Mouse (Mus musculus) cortical plate, adult 2 months (tissue): ENCODE measurements around the gene Lrrc14b. TPM values are rescaled to one million over a fixed set of nuclear protein-coding genes. Genes with fewer than 3 reads are reported as not detected.
A peak's percentile ranks its signal among the peaks of the same experiment; 100 is the strongest.

Source experiments
- H3K27ac ChIP-seq: fragments of 200-500 bp; 2 replicates; pipeline ENCODE4 v1.5.1; 2012; ENCODE audit warnings: low read length, control low read depth, inconsistent platforms; ENCODE audit not compliant: insufficient read depth
- H3K4me1 ChIP-seq: fragments of 200-500 bp; 2 replicates; pipeline ENCODE4 v1.6.1; 2011; ENCODE audit warnings: low read length; ENCODE audit not compliant: control insufficient read depth, insufficient read depth
- H3K4me3 ChIP-seq: fragments of 200-500 bp; 2 replicates; pipeline ENCODE4 v1.5.1; 2011; ENCODE audit warnings: mild to moderate bottlenecking, low read length, control low read depth; ENCODE audit not compliant: insufficient read depth
- CTCF ChIP-seq: fragments of 200-500 bp; IDR thresholded peaks from 2 replicates; pipeline ENCODE4 v1.5.1; 2011; ENCODE audit warnings: mild to moderate bottlenecking, control low read depth, low read length; ENCODE audit not compliant: insufficient read depth; ENCODE audit errors: extremely low read depth
- POLR2A ChIP-seq: fragments of 200-500 bp; IDR thresholded peaks from 2 replicates; pipeline ENCODE4 v1.6.1; 2011; ENCODE audit warnings: mild to moderate bottlenecking, low read length, control low read depth; ENCODE audit not compliant: insufficient read depth; ENCODE audit errors: extremely low read depth
- polyA plus RNA-seq: library from polyadenylated mRNA; depleted of rRNA; stranded (reverse); fragments of >200 nt; gene quantifications from 2 replicates; pipeline ENCODE4 v1.2.3, GENCODE M21; 2012; rRNA removed

Gene Lrrc14b
- polyA plus RNA-seq, 1 experiment: 0.17 TPM

DNA sequence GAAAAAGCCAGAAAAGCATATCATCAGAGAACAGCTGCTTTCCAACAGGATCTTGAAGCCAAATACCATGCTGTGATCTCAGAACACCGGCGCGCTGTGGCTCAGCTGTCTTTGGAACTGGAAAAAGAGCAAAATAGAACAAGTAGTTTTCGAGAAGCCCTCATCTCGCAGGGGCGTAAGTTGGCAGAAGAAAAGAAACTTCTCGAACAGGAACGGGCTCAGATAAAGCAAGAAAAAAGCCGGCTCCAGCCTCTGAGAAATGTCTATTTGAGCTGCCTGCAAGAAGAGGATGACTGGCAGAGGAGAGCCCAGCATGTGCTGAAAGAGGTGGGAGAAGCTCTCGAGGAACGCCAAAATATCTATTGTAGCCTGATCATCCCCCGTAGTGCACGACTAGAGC lies 7.3 kb downstream of the Lrrc14b start:
- 0 out of 2 replicates have a peak, but pooled peaks cover 1% of the 10 kb centered on the region for H3K4me1 ChIP-seq
- TF ChIP-seq POLR2A (no peak), CTCF (no peak)
- H3K27ac ChIP-seq: no peak overlapping the region
- H3K4me3 ChIP-seq: no peak overlapping the region

- peak overlapping the region; percentile 77 for H3K4me3 ChIP-seq
- peaks cover 1% of the 10 kb centered on the region; the same call in 1 of the 2 replicates for H3K4me1 ChIP-seq
- TF ChIP-seq POLR2A (no peak), CTCF (no peak)
- no peak overlapping the region for H3K27ac ChIP-seq
Measured at GRCm38 (mm10) chr13:74350435-74350906, 13.3 kb downstream of the Lrrc14b start.

- Histone ChIP-seq H3K27ac (peak within 1 kb of the TSS; percentile 89), H3K4me3 (peak within 1 kb of the TSS; percentile 77), H3K4me1 (peaks cover 1% of the 10 kb centered on the region; the same call in 1 of the 2 replicates)
- no peak for TF ChIP-seq CTCF
- TF ChIP-seq POLR2A: peak; percentile 94
Measured at GRCm38 (mm10) chr13:74349566-74350434, 14.0 kb downstream of the Lrrc14b start, which contains the start of the genes Sdha and Ccdc127. Gene Sdha, minus strand, starts transcription at chr13:74350280. Gene Ccdc127, plus strand, starts transcription at chr13:74350309.

DNA sequence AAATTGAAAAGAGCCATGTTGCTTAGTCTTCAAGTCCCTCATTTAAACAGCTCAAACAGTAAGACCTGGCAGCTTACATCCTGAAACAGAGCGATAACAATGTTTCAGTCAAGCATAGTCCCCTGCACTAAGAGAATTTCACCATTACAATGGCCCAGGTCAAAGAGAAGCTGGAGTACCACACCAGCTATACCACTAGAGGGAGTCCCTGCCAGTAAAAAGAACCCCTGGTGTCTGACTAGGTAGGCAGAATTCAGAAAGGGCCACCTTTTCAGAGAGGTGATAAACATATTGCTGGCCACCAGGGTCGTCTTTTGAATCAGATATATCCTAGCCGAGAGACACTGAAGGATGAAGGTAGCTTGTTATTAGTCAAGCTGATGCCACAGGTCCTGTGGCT lies 22.8 kb downstream of the Lrrc14b start:
- Histone ChIP-seq H3K4me1 (no peaks in the 10 kb centered on the region), H3K27ac (no peak overlapping the region), H3K4me3 (no peak overlapping the region)
- peak; percentile 39; the same call in 1 of the 2 replicates for TF ChIP-seq CTCF
- TF ChIP-seq POLR2A: no peak

DNA sequence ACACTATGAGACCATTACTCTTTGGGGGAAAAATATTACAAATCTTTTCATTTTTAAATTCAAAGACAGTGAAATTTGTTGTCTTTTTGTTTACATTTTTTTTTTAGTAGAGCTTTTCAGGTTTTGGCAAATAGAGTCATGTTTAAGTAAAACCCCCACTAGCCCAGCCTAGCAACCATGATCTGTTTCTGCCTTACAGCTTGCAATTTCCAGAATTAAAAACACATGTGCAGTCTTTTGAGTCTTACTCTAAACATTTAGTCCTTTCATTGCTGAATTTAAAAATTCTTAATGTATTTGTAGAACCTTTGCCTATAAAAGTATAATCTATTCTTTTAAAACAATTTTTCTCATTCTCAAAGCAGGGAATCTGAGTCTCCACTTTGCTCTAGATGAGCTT lies 34.5 kb downstream of the Lrrc14b start:
- TF ChIP-seq CTCF (no peak), POLR2A (no peak)
- Histone ChIP-seq H3K4me1 (no peaks in the 10 kb centered on the region), H3K4me3 (no peak overlapping the region), H3K27ac (no peak overlapping the region)

DNA sequence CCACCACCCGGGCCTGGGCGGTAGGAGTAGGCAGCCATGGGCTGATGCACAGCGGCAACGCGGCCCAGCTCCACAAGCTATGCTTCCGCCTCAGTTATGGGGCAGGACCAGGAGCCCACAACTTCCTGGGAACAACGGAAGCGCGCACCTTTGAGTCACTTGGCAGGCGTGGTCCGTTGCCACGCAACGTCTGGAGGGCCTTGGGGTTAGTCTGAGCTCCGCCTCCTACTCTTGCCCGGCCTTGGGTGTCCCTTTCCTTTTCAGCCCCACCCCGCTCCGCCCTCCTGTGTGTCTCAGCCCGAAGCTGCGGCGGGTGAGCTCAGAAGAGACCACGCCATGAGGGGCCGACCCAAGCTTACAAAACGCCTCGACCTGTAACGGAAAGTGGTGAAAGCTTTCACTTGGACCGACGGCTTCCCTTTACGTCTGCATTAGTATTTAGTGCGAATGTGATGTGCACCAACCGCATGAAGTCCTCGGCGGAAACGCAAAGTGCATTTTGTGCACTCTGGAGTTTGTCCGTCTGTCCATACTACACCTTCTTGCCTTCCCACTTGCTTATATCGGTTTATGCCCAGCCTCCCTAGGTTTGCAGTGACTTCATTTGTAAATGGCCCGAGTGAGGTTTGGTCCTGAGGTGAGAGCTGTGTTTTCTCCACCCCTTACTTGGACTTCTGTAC lies 46.5 kb downstream of the Lrrc14b start, which contains the start of gene Pdcd6:
TSS of gene Pdcd6 (minus strand) at position 411 of the 680 bp plus-strand sequence.
- H3K4me3 ChIP-seq: peak within 1 kb of the TSS; percentile 82
- TF ChIP-seq POLR2A (peak; percentile 91), CTCF (no peak)
- no peaks in the 10 kb centered on the region for H3K4me1 ChIP-seq
- H3K27ac ChIP-seq: 0 out of 2 replicates have a peak within 1 kb of the TSS, but pooled peaks have one; percentile 5

- 0 out of 2 replicates have a peak overlapping the region, but pooled peaks have one; percentile 5 for H3K27ac ChIP-seq
Measured at GRCm38 (mm10) chr13:74316789-74317169, 47.0 kb downstream of the Lrrc14b start.

GRCm38 (mm10) chr13:74316386-74316785 lies 47.4 kb downstream of the Lrrc14b start:
- Histone ChIP-seq H3K27ac (no peak overlapping the region), H3K4me1 (no peaks in the 10 kb centered on the region), H3K4me3 (peak overlapping the region; percentile 82)
- no peak for TF ChIP-seq POLR2A
- no peak for TF ChIP-seq CTCF

More at GRCm38 (mm10) chr13:74316789-74317169, 47.0 kb downstream of the Lrrc14b start:
- TF ChIP-seq CTCF (no peak), POLR2A (no peak)
- H3K4me3 ChIP-seq: peak overlapping the region; percentile 82
- no peaks in the 10 kb centered on the region for H3K4me1 ChIP-seq

GRCm38 (mm10) chr13:74314616-74315015 lies 49.2 kb downstream of the Lrrc14b start:
- TF ChIP-seq POLR2A (no peak), CTCF (no peak)
- H3K27ac ChIP-seq: no peak overlapping the region
- no peak overlapping the region for H3K4me3 ChIP-seq
- H3K4me1 ChIP-seq: no peaks in the 10 kb centered on the region

Other genes starting within 250 kb of the Lrrc14b start
- gene Slc9a3, start 242.5 kb downstream of the Lrrc14b start, polyA plus RNA-seq: 0.86 and 1.5 TPM in 2 replicates
- 49.8 and 53.6 TPM in 2 replicates for gene Exoc3, start 155.3 kb downstream of the Lrrc14b start, polyA plus RNA-seq
- 0.85 and 1.1 TPM in 2 replicates for gene Ahrr, start 71.7 kb downstream of the Lrrc14b start, polyA plus RNA-seq
- gene Pdcd6, start 46.4 kb downstream of the Lrrc14b start, polyA plus RNA-seq: 139 and 150 TPM in 2 replicates
- 300 TPM in 2 replicates for gene Sdha, start 13.7 kb downstream of the Lrrc14b start, polyA plus RNA-seq
- gene Ccdc127, start 13.7 kb downstream of the Lrrc14b start, polyA plus RNA-seq: 34.5 and 34.7 TPM in 2 replicates
- 2.8 and 3.0 TPM in 2 replicates for gene Zfp72, start 26.8 kb upstream of the Lrrc14b start, polyA plus RNA-seq
- gene Ftl1-ps1, start 35.7 kb upstream of the Lrrc14b start, polyA plus RNA-seq: 33.4 and 35.4 TPM in 2 replicates
- 7.1 and 8.3 TPM in 2 replicates for gene Zfp825, start 130.0 kb upstream of the Lrrc14b start, polyA plus RNA-seq